8 mouse cellular contexts compared by ENCODE assay signal in genomic region chr2:74661685-74662084, GRCm38 (mm10). TPM values are rescaled to one million over a fixed set of nuclear protein-coding genes. Genes with fewer than 3 reads are reported as not detected.
DNase-seq lines count a peak whose midpoint lies in the region; ATAC-seq and TF ChIP-seq lines count a peak whose summit lies in the region.

No protein-coding gene starts in this region.

- 0 out of 2 replicates have a peak, but pooled peaks have one; percentile 28 for ATAC-seq in lung, embryonic 16.5 days (ENCODE audit: low read depth)

- H3K27ac ChIP-seq in lung, embryonic 16.5 days (ENCODE audit: low read length): no peak overlapping the region
- no peak overlapping the region for H3K27ac ChIP-seq in small intestine, adult 2 months (ENCODE audit: insufficient read depth, low read depth, low read length)

- no peaks in the 10 kb centered on the region for H3K9me3 ChIP-seq in lung, embryonic 16.5 days (ENCODE audit: control insufficient read depth, low read length)

- no peak for TF ChIP-seq POLR2A in small intestine, adult 2 months (IDR thresholded peaks at IDR 0.05; ENCODE audit: low read depth, low read length)

- TF ChIP-seq CTCF in small intestine, adult 2 months (IDR thresholded peaks at IDR 0.05; ENCODE audit: extremely low read depth, insufficient read length, insufficient replicate concordance, low read depth, low read length): peak; percentile 36; the same call in 1 of the 2 replicates

- peak overlapping the region; percentile 3; the same call in 1 of the 2 replicates for H3K4me3 ChIP-seq in lung, embryonic 16.5 days (ENCODE audit: low read length)
- no peak overlapping the region for H3K4me3 ChIP-seq in small intestine, adult 2 months (ENCODE audit: low read depth, low read length)

- peak; percentile 79 to 80 for DNase-seq in cerebellum, postnatal 10 days
- DNase-seq in cerebellum, adult 11 months: no peak
- peak; percentile 37 for DNase-seq in thymus, postnatal 14 days
- DNase-seq in thymus, postnatal 25 days: no peak
- DNase-seq in heart, postnatal 4 days: peak; percentile 66
- DNase-seq in adrenal gland, postnatal 14 days: no peak

- H3K4me1 ChIP-seq in lung, embryonic 16.5 days (replicated peaks; ENCODE audit: control insufficient read depth, insufficient read depth, low read length): no peaks in the 10 kb centered on the region
- H3K4me1 ChIP-seq in small intestine, adult 2 months (ENCODE audit: control insufficient read depth, insufficient read depth, insufficient read length, low read length): peaks cover 3% of the 10 kb centered on the region; the same call in 1 of the 2 replicates

- no peaks in the 10 kb centered on the region for H3K36me3 ChIP-seq in lung, embryonic 16.5 days (ENCODE audit: control insufficient read depth, insufficient read depth, low read length)
- no peaks in the 10 kb centered on the region for H3K36me3 ChIP-seq in small intestine, adult 2 months (ENCODE audit: control insufficient read depth, insufficient read depth, low read length)

- peaks cover 88% of the 10 kb centered on the region for H3K27me3 ChIP-seq in lung, embryonic 16.5 days (ENCODE audit: control insufficient read depth, insufficient read depth, low read depth, low read length)
- peaks cover 73% of the 10 kb centered on the region for H3K27me3 ChIP-seq in small intestine, adult 2 months (ENCODE audit: control insufficient read depth, insufficient read depth, low read length)

- WGBS in lung, embryonic 16.5 days: under 1% methylated on average over 14 of the region's 14 CpGs
- WGBS in small intestine, adult 2 months: 5% methylated on average over 14 of the region's 14 CpGs

- H3K4me2 ChIP-seq in lung, embryonic 16.5 days (ENCODE audit: low read depth, low read length): peak overlapping the region; percentile 17; the same call in 1 of the 2 replicates

- H3K9ac ChIP-seq in lung, embryonic 16.5 days (ENCODE audit: low read length): no peak overlapping the region

RNA-seq across cellular contexts. Expression of gene Evx2, which starts 2.3 kb away (rescaled TPM):
- total RNA-seq in heart, postnatal 4 days (2021): not detected
- polyA plus RNA-seq in lung, embryonic 16.5 days (2015; fragmentation: Nextera tagmentation; extraction: Ambion mirVana): not detected in 2 replicates
- not detected in 2 replicates for polyA plus RNA-seq in small intestine, adult 2 months (2012; rRNA removed)
- total RNA-seq in adrenal gland, postnatal 14 days (2021): not detected in 2 replicates

RNA-seq across cellular contexts. Expression of gene Hoxd13, which starts 6.4 kb away (rescaled TPM):
- total RNA-seq in heart, postnatal 4 days (2021): not detected
- polyA plus RNA-seq in lung, embryonic 16.5 days (2015; fragmentation: Nextera tagmentation; extraction: Ambion mirVana): not detected in 2 replicates
- not detected in 2 replicates for polyA plus RNA-seq in small intestine, adult 2 months (2012; rRNA removed)
- total RNA-seq in adrenal gland, postnatal 14 days (2021): not detected in 2 replicates

RNA-seq across cellular contexts. Expression of gene Hoxd12, which starts 13.1 kb away (rescaled TPM):
- total RNA-seq in heart, postnatal 4 days (2021): not detected
- polyA plus RNA-seq in lung, embryonic 16.5 days (2015; fragmentation: Nextera tagmentation; extraction: Ambion mirVana): not detected in 2 replicates
- not detected in 2 replicates for polyA plus RNA-seq in small intestine, adult 2 months (2012; rRNA removed)
- total RNA-seq in adrenal gland, postnatal 14 days (2021): not detected in 2 replicates

RNA-seq across cellular contexts. Expression of gene Hoxd11, which starts 17.7 kb away (rescaled TPM):
- total RNA-seq in heart, postnatal 4 days (2021): not detected
- polyA plus RNA-seq in lung, embryonic 16.5 days (2015; fragmentation: Nextera tagmentation; extraction: Ambion mirVana): not detected in 2 replicates
- polyA plus RNA-seq in small intestine, adult 2 months (2012; rRNA removed): not detected in 2 replicates
- total RNA-seq in adrenal gland, postnatal 14 days (2021): not detected in 2 replicates

RNA-seq across cellular contexts. Expression of gene Hoxd10, which starts 30.0 kb away (rescaled TPM):
- total RNA-seq in heart, postnatal 4 days (2021): not detected
- polyA plus RNA-seq in lung, embryonic 16.5 days (2015; fragmentation: Nextera tagmentation; extraction: Ambion mirVana): 0.19 TPM in 1 of 2 replicates, not detected in the other
- not detected in 2 replicates for polyA plus RNA-seq in small intestine, adult 2 months (2012; rRNA removed)
- total RNA-seq in adrenal gland, postnatal 14 days (2021): 0.71 TPM in 1 of 2 replicates, not detected in the other

Comparison
In these comparisons a context has a peak if more than half of its experiments do, and no peak if none do; other contexts are left out.
1. DNase-seq: peak in cerebellum, postnatal 10 days (2 of 2), thymus, postnatal 14 days (single experiment) and heart, postnatal 4 days (single experiment); none in cerebellum, adult 11 months (single experiment), thymus, postnatal 25 days (single experiment) and adrenal gland, postnatal 14 days (single experiment).